Mouse (Mus musculus) cerebellum, adult 2 months (tissue): ENCODE data around the gene Mtg1.

ENCODE experiments used
- CTCF ChIP-seq: fragments of 200-500 bp; IDR thresholded peaks from 2 replicates; pipeline ENCODE4 v1.5.1; 2011; ENCODE audit warnings: low read depth, mild to moderate bottlenecking, control low read depth, low read length, moderate library complexity, borderline replicate concordance; ENCODE audit not compliant: insufficient read depth
- POLR2A ChIP-seq: fragments of 200-500 bp; IDR thresholded peaks from 2 replicates; pipeline ENCODE4 v1.6.1; 2011; ENCODE audit warnings: low read length, control low read depth, borderline replicate concordance; ENCODE audit not compliant: insufficient read depth

DNA sequence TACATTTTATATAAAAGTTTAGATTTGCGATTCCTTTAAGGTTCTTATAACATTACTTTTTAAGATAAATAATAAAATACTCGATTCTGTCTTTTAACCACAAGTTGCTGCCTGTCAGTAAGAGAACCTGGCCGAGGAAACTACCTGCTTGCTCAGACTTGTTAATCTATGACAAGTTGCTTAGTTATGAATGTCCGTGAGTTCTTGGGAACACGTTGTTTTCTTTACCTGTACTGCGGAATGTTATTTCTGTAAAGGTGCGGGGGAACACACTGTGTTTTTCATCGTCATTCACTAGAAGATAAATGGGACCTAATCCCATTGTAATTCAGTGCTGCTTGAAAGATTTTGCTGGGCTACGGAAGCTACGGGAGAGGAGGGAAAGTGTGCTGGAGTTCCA is 46.8 kb upstream of the Mtg1 start:
- no peak for TF ChIP-seq CTCF
- TF ChIP-seq POLR2A, result no peak
